Comparison of ENCODE assay signal across 8 mouse cellular contexts in the genomic region with DNA sequence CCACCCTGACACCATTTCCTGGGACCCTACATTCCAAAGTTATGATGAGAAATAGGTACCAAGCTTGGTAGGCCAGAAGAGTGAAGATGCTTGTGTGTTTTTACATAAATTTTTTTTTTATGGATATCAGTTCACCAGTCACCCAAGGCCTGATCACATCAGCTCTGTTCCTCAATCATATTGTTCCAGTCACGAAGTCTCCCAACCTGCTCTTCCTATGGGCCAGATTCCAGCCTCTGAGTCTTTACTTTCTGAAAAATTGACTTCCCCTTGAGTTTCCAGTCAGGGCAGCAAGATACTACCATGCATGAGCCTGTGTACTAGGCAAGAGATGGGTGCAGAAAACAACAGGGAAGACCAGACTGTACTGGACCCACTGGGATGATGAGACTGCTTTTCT. TPM values are rescaled to one million over a fixed set of nuclear protein-coding genes. Genes with fewer than 3 reads are reported as not detected.
DNase-seq lines count a peak whose midpoint lies in the region; ATAC-seq lines count a peak whose summit lies in the region.

A gene (minus strand): TSS at position 101 of the 400 bp plus-strand sequence.

- H3K4me2 ChIP-seq in lung, embryonic 16.5 days (ENCODE audit: low read depth, low read length): peak within 1 kb of the TSS; percentile 71
- H3K4me2 ChIP-seq in embryonic facial prominence, embryonic 14.5 days (ENCODE audit: low read depth, low read length): peak within 1 kb of the TSS; percentile 69
- H3K4me2 ChIP-seq in heart, embryonic 16.5 days (ENCODE audit: low read depth, low read length): peak within 1 kb of the TSS; percentile 89
- peak within 1 kb of the TSS; percentile 94 for H3K4me2 ChIP-seq in neural tube, embryonic 14.5 days (ENCODE audit: low read depth, low read length)

- intact Hi-C loops in left cerebral cortex, postnatal 4 days (cut with DNase I): no loop called here

- H3K9ac ChIP-seq in lung, embryonic 16.5 days (ENCODE audit: low read length): peak within 1 kb of the TSS; percentile 40
- H3K9ac ChIP-seq in embryonic facial prominence, embryonic 14.5 days (ENCODE audit: low read depth, low read length): peak within 1 kb of the TSS; percentile 98; the same call in 1 of the 2 replicates
- H3K9ac ChIP-seq in heart, embryonic 16.5 days (ENCODE audit: low read length): peak within 1 kb of the TSS; percentile 99
- peak within 1 kb of the TSS; percentile 96; the same call in 1 of the 2 replicates for H3K9ac ChIP-seq in neural tube, embryonic 14.5 days (replicated peaks; ENCODE audit: low read depth, low read length)

- H3K9me3 ChIP-seq in lung, embryonic 16.5 days (ENCODE audit: control insufficient read depth, low read length): no peaks in the 10 kb centered on the region
- H3K9me3 ChIP-seq in embryonic facial prominence, embryonic 14.5 days (ENCODE audit: control insufficient read depth, low read length): no peaks in the 10 kb centered on the region
- no peaks in the 10 kb centered on the region for H3K9me3 ChIP-seq in heart, embryonic 16.5 days (replicated peaks; ENCODE audit: control insufficient read depth, low read length)
- H3K9me3 ChIP-seq in neural tube, embryonic 14.5 days (ENCODE audit: control insufficient read depth, low read length): no peaks in the 10 kb centered on the region

- peaks cover 3% of the 10 kb centered on the region for H3K36me3 ChIP-seq in lung, embryonic 16.5 days (ENCODE audit: control insufficient read depth, insufficient read depth, low read length)
- peaks cover 18% of the 10 kb centered on the region; the same call in 1 of the 2 replicates for H3K36me3 ChIP-seq in embryonic facial prominence, embryonic 14.5 days (ENCODE audit: control insufficient read depth, insufficient read depth, low read length)
- H3K36me3 ChIP-seq in heart, embryonic 16.5 days (ENCODE audit: control insufficient read depth, insufficient read depth): no peaks in the 10 kb centered on the region
- no peaks in the 10 kb centered on the region for H3K36me3 ChIP-seq in neural tube, embryonic 14.5 days (ENCODE audit: control insufficient read depth, insufficient read depth, low read length)

- H3K27ac ChIP-seq in lung, embryonic 16.5 days (ENCODE audit: low read length): no peak within 1 kb of the TSS
- peak within 1 kb of the TSS; percentile 95; the same call in 1 of the 2 replicates for H3K27ac ChIP-seq in embryonic facial prominence, embryonic 14.5 days (replicated peaks; ENCODE audit: low read depth, low read length)
- peak within 1 kb of the TSS; percentile 57 for H3K27ac ChIP-seq in heart, embryonic 16.5 days (ENCODE audit: low read length)
- peak within 1 kb of the TSS; percentile 36; the same call in 1 of the 2 replicates for H3K27ac ChIP-seq in neural tube, embryonic 14.5 days (ENCODE audit: low read depth, low read length)

- DNase-seq in lung, postnatal 14 days: no peak
- DNase-seq in embryonic facial prominence, embryonic 14.5 days (ENCODE audit: low spot score): no peak
- no peak for DNase-seq in left cerebral cortex, postnatal 4 days
- DNase-seq in ovary, postnatal 10 days (ENCODE audit: low spot score): no peak
- no peak for DNase-seq in cerebellum, adult 11-12 months

- no peaks in the 10 kb centered on the region for H3K27me3 ChIP-seq in lung, embryonic 16.5 days (ENCODE audit: control insufficient read depth, insufficient read depth, low read depth, low read length)
- H3K27me3 ChIP-seq in embryonic facial prominence, embryonic 14.5 days (replicated peaks; ENCODE audit: control insufficient read depth, insufficient read depth, low read length): no peaks in the 10 kb centered on the region
- H3K27me3 ChIP-seq in heart, embryonic 16.5 days (ENCODE audit: control insufficient read depth, insufficient read depth, low read length): no peaks in the 10 kb centered on the region
- no peaks in the 10 kb centered on the region for H3K27me3 ChIP-seq in neural tube, embryonic 14.5 days (ENCODE audit: control insufficient read depth, insufficient read depth, low read length)

- peaks cover 25% of the 10 kb centered on the region for H3K4me1 ChIP-seq in lung, embryonic 16.5 days (replicated peaks; ENCODE audit: control insufficient read depth, insufficient read depth, low read length)
- peaks cover 28% of the 10 kb centered on the region for H3K4me1 ChIP-seq in embryonic facial prominence, embryonic 14.5 days (ENCODE audit: control insufficient read depth, insufficient read depth, low read length)
- peaks cover 26% of the 10 kb centered on the region for H3K4me1 ChIP-seq in heart, embryonic 16.5 days (ENCODE audit: control insufficient read depth, insufficient read depth, low read length)
- peaks cover 25% of the 10 kb centered on the region for H3K4me1 ChIP-seq in neural tube, embryonic 14.5 days (ENCODE audit: control insufficient read depth, insufficient read depth, low read length)

- no peak for ATAC-seq in lung, embryonic 16.5 days (ENCODE audit: low read depth)
- ATAC-seq in embryonic facial prominence, embryonic 14.5 days (ENCODE audit: low read depth): no peak
- no peak for ATAC-seq in heart, embryonic 16.5 days (replicated peaks; ENCODE audit: extremely low read depth, insufficient read depth, low FRiP score)
- ATAC-seq in neural tube, embryonic 14.5 days (ENCODE audit: low read depth): no peak

- peak within 1 kb of the TSS; percentile 97 for H3K4me3 ChIP-seq in lung, embryonic 16.5 days (ENCODE audit: low read length)
- H3K4me3 ChIP-seq in embryonic facial prominence, embryonic 14.5 days (ENCODE audit: low read depth, low read length): peak within 1 kb of the TSS; percentile 82
- peak within 1 kb of the TSS; percentile 93 for H3K4me3 ChIP-seq in heart, embryonic 16.5 days (ENCODE audit: low read length)
- peak within 1 kb of the TSS; percentile 94 for H3K4me3 ChIP-seq in neural tube, embryonic 14.5 days (ENCODE audit: low read depth, low read length)

- WGBS in lung, embryonic 16.5 days: 74% methylated on average over 1 of the region's 1 CpGs
- WGBS in embryonic facial prominence, embryonic 14.5 days: 88% methylated on average over 1 of the region's 1 CpGs
- WGBS in heart, embryonic 16.5 days: 89% methylated on average over 1 of the region's 1 CpGs
- WGBS in neural tube, embryonic 14.5 days: 100% methylated on average over 1 of the region's 1 CpGs

RNA-seq across cellular contexts. Expression of the gene that starts here (rescaled TPM):
- 315 and 351 TPM in 2 replicates for polyA plus RNA-seq in lung, embryonic 16.5 days (2015; fragmentation: Nextera tagmentation; extraction: Ambion mirVana)
- 266 and 275 TPM in 2 replicates for polyA plus RNA-seq in embryonic facial prominence, embryonic 14.5 days (2014; fragmentation: Nextera tagmentation; extraction: Ambion mirVana)
- polyA plus RNA-seq in heart, embryonic 16.5 days (2015; fragmentation: Nextera tagmentation; extraction: Ambion mirVana): 192 and 225 TPM in 2 replicates
- total RNA-seq in left cerebral cortex, postnatal 4 days (2021): 100 to 1,000 TPM; 178 to 195 TPM
- 172 and 220 TPM in 2 replicates for polyA plus RNA-seq in neural tube, embryonic 14.5 days (2014; fragmentation: Nextera tagmentation; extraction: Ambion mirVana)

Comparison
In these comparisons a context has a peak if more than half of its experiments do, and no peak if none do; other contexts are left out.
1. H3K9ac ChIP-seq: peak in every context shown above with its lines; median percentile 99 in heart, embryonic 16.5 days; 98 in embryonic facial prominence, embryonic 14.5 days; 96 in neural tube, embryonic 14.5 days; 40 in lung, embryonic 16.5 days.